Mouse (Mus musculus) adrenal gland, adult 2 months (tissue): ENCODE results near the gene Cript. TPM values are rescaled to one million over a fixed set of nuclear protein-coding genes. Genes with fewer than 3 reads are reported as not detected.

Experiments
- polyA plus RNA-seq: library from polyadenylated mRNA; depleted of rRNA; stranded (reverse); fragments of >200 nt; gene quantifications from 2 replicates; pipeline ENCODE4 v1.2.3, GENCODE M21; 2012; rRNA removed
- total RNA-seq, 2 experiments: library from RNA; stranded (reverse); gene quantifications; 2 replicates each; pipeline ENCODE4 v1.2.3; 2021

Gene Cript
- total and polyA plus RNA-seq, 3 experiments = 2.2 to 72.8 (median 62.2) TPM

Other genes with a start within 250 kb of the Cript start
- not detected for gene Tmem247, start 108.2 kb upstream of the Cript start, total RNA-seq
- gene Tmem247, start 108.2 kb upstream of the Cript start, polyA plus RNA-seq = not detected in 2 replicates
- not detected for gene Atp6v1e2, start 77.7 kb upstream of the Cript start, total RNA-seq
- not detected in 2 replicates for gene Atp6v1e2, start 77.7 kb upstream of the Cript start, polyA plus RNA-seq
- gene Rhoq, start 62.5 kb upstream of the Cript start, total RNA-seq = 100 to 1,000 TPM; 100 to 101 TPM
- gene Rhoq, start 62.5 kb upstream of the Cript start, polyA plus RNA-seq = 34.9 and 42.3 TPM in 2 replicates
- 10 to 100 TPM; 11.6 to 18.8 TPM for gene Pigf, start 144 bp upstream of the Cript start, total RNA-seq
- gene Pigf, start 144 bp upstream of the Cript start, polyA plus RNA-seq = 0.58 and 1.6 TPM in 2 replicates
- 10 to 100 TPM; 60.2 to 96.4 TPM for gene Socs5, start 82.1 kb downstream of the Cript start, total RNA-seq
- 63.5 and 68.3 TPM in 2 replicates for gene Socs5, start 82.1 kb downstream of the Cript start, polyA plus RNA-seq
- 100 to 1,000 TPM; 232 to 255 TPM for gene Mcfd2, start 240.4 kb downstream of the Cript start, total RNA-seq
- 178 and 211 TPM in 2 replicates for gene Mcfd2, start 240.4 kb downstream of the Cript start, polyA plus RNA-seq